Mouse (Mus musculus): ENCODE measurements around the gene Armc9. TPM values are rescaled to one million over a fixed set of nuclear protein-coding genes. Genes with fewer than 3 reads are reported as not detected.
A peak's percentile ranks its signal among the peaks of the same experiment; 100 is the strongest.

Armc9 gene
- polyA plus RNA-seq, 1 experiment from 2014 or later, result 34.6 TPM

DNA sequence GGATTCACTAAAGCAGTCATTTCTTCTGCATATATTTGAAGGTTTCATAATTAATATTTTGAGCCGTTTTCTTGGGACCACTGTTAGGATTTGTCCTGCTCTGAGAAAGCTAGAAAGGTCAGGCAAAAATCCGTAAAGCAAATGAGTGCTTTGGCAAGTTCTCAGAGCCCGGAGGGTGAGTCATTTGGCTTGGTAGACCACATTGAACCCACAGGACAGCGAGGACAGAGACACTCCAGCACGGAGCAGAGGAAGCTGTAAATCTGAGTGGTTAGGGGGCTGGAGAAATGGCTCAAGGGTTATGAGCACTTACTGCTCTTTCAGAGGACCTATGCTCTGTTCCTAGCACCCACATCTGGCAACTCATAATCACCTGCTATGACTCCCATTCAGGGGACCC is 7.0 kb upstream of the Armc9 start:
- WGBS, result 81% methylated on average over 5 of the region's 5 CpGs
- no peak overlapping the region for H3K4me2 ChIP-seq (replicated peaks)
- no peaks in the 10 kb centered on the region for H3K4me1 ChIP-seq
- H3K27ac ChIP-seq (replicated peaks), result no peak overlapping the region
- ATAC-seq (replicated peaks), result no peak
- no peaks in the 10 kb centered on the region for H3K9me3 ChIP-seq
- no peaks in the 10 kb centered on the region for H3K27me3 ChIP-seq
- H3K4me3 ChIP-seq, result no peak overlapping the region
- no peak overlapping the region for H3K9ac ChIP-seq (replicated peaks)
- no peaks in the 10 kb centered on the region for H3K36me3 ChIP-seq

DNA sequence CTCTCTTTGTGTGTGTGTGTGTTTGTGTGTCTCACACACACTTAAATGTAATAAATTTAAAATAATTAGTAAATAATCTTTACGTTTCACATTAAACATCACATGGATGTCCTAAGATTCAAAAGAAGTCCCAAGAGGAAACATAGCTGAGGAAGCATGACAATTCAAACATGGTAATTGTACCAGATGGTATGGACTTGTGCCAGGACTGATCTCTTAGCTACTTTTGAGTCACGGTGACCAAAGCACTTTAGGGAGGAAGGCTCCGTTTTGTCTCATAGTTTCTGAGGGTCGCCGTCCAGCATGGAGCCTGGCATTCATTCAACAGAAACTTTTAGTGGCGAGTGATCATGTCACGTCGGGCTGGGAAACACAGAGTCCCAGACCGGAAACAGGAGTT is 6.4 kb upstream of the Armc9 start:
- no peak for ATAC-seq (replicated peaks)
- Histone ChIP-seq H3K4me2 (replicated peaks) (no peak overlapping the region), H3K9ac (replicated peaks) (no peak overlapping the region), H3K4me1 (no peaks in the 10 kb centered on the region), H3K27ac (replicated peaks) (no peak overlapping the region), H3K36me3 (no peaks in the 10 kb centered on the region), H3K27me3 (no peaks in the 10 kb centered on the region), H3K4me3 (no peak overlapping the region), H3K9me3 (no peaks in the 10 kb centered on the region)
- 86% methylated on average over 9 of the region's 9 CpGs for WGBS

- peaks cover 12% of the 10 kb centered on the region for H3K4me1 ChIP-seq
- no peak for ATAC-seq (replicated peaks)
- no peak overlapping the region for H3K4me2 ChIP-seq (replicated peaks)
- WGBS, result 79% methylated on average over 6 of the region's 6 CpGs
- no peaks in the 10 kb centered on the region for H3K36me3 ChIP-seq
- H3K9ac ChIP-seq (replicated peaks), result no peak overlapping the region
- no peak overlapping the region for H3K4me3 ChIP-seq
- H3K27me3 ChIP-seq, result no peaks in the 10 kb centered on the region
- no peak overlapping the region for H3K27ac ChIP-seq (replicated peaks)
- H3K9me3 ChIP-seq, result no peaks in the 10 kb centered on the region
Measured at GRCm38 (mm10) chr1:86150929-86151328, 3.7 kb upstream of the Armc9 start.

DNA sequence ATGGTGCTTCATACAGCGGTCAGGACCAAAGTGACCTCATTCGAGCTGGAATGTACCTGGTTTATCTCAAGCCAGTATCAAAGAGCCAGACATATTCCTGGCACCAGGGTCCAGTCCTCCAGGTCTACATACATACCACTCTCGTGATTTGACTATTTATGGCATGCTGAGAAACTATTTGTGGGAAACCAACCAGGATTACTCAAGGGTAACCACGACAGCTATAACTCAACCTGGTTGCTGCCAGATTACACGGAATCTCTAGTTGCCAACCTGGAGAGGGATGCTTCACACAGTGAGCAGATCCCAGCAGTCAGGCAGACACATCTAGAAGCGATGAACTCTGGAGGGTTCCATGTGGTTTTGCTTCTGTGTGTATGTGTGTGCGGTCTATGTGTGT is 3.2 kb upstream of the Armc9 start:
- H3K9me3 ChIP-seq, result no peaks in the 10 kb centered on the region
- WGBS, result 91% methylated on average over 7 of the region's 7 CpGs
- no peak overlapping the region for H3K27ac ChIP-seq (replicated peaks)
- no peak overlapping the region for H3K4me2 ChIP-seq (replicated peaks)
- no peaks in the 10 kb centered on the region for H3K36me3 ChIP-seq
- H3K4me1 ChIP-seq, result peaks cover 12% of the 10 kb centered on the region
- no peak for ATAC-seq (replicated peaks)
- no peak overlapping the region for H3K9ac ChIP-seq (replicated peaks)
- H3K27me3 ChIP-seq, result no peaks in the 10 kb centered on the region
- H3K4me3 ChIP-seq, result no peak overlapping the region

- H3K4me3 ChIP-seq, result no peak overlapping the region
- H3K4me1 ChIP-seq, result peaks cover 12% of the 10 kb centered on the region
- no peaks in the 10 kb centered on the region for H3K9me3 ChIP-seq
- H3K36me3 ChIP-seq, result 0 out of 2 replicates have a peak, but pooled peaks cover 2% of the 10 kb centered on the region
- H3K4me2 ChIP-seq (replicated peaks), result no peak overlapping the region
- no peaks in the 10 kb centered on the region for H3K27me3 ChIP-seq
- WGBS, result 94% methylated on average over 1 of the region's 1 CpGs
- ATAC-seq (replicated peaks), result no peak
- H3K27ac ChIP-seq (replicated peaks), result no peak overlapping the region
- H3K9ac ChIP-seq (replicated peaks), result no peak overlapping the region
Measured at GRCm38 (mm10) chr1:86152618-86153017, 2.0 kb upstream of the Armc9 start.

GRCm38 (mm10) chr1:86154824-86155164 is 214 bp downstream of the Armc9 start:
- H3K4me3 ChIP-seq, result peak overlapping the region; percentile 68
- peak overlapping the region; percentile 70 for H3K9ac ChIP-seq (replicated peaks)
- H3K4me1 ChIP-seq, result peaks cover 12% of the 10 kb centered on the region
- no peaks in the 10 kb centered on the region for H3K27me3 ChIP-seq
- peak overlapping the region; percentile 68 for H3K4me2 ChIP-seq (replicated peaks)
- 0% methylated on average over 17 of the region's 18 CpGs for WGBS
- no peak for ATAC-seq (replicated peaks)
- H3K9me3 ChIP-seq, result no peaks in the 10 kb centered on the region
- peaks cover 7% of the 10 kb centered on the region; the same call in 1 of the 2 replicates for H3K36me3 ChIP-seq
- peak overlapping the region; percentile 44; the same call in 1 of the 2 replicates for H3K27ac ChIP-seq (replicated peaks)

- no peak overlapping the region for H3K4me2 ChIP-seq (replicated peaks)
Measured at GRCm38 (mm10) chr1:86156075-86156474, 1.5 kb downstream of the Armc9 start.

DNA sequence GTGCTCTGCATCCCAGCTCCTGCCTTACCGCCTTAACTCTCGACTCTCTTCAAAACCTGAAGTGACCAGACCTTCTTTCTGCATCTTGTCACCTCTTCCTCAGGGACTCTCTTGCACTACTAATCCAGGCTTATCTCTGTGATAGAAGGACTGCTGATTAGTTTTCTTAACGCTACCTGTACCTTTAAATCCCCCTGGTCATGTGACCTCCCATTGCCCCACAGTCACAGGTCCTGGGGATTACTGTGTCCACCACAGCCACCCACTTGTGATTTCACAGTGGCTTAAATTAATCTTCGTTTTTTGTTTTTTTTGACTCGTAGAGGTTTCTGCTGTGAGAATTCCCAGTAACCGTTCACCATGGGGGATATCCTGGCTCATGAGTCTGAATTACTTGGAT is 2.0 kb downstream of the Armc9 start:
- Histone ChIP-seq H3K9me3 (no peaks in the 10 kb centered on the region), H3K27ac (replicated peaks) (no peak overlapping the region), H3K4me3 (no peak overlapping the region), H3K27me3 (no peaks in the 10 kb centered on the region), H3K4me2 (replicated peaks) (no peak overlapping the region), H3K4me1 (peaks cover 12% of the 10 kb centered on the region), H3K36me3 (peaks cover 22% of the 10 kb centered on the region), H3K9ac (replicated peaks) (no peak overlapping the region)
- WGBS, result 90% methylated on average over 6 of the region's 6 CpGs
- ATAC-seq (replicated peaks), result no peak

More at GRCm38 (mm10) chr1:86156075-86156474, 1.5 kb downstream of the Armc9 start:
- WGBS, result 85% methylated on average over 3 of the region's 3 CpGs
- peaks cover 17% of the 10 kb centered on the region for H3K36me3 ChIP-seq
- peaks cover 12% of the 10 kb centered on the region for H3K4me1 ChIP-seq
- no peaks in the 10 kb centered on the region for H3K9me3 ChIP-seq
- H3K27ac ChIP-seq (replicated peaks), result no peak overlapping the region
- no peak overlapping the region for H3K4me3 ChIP-seq
- H3K9ac ChIP-seq (replicated peaks), result no peak overlapping the region
- H3K27me3 ChIP-seq, result no peaks in the 10 kb centered on the region
- ATAC-seq (replicated peaks), result no peak

- no peak overlapping the region for H3K4me2 ChIP-seq (replicated peaks)
- no peak for ATAC-seq (replicated peaks)
- peaks cover 49% of the 10 kb centered on the region for H3K36me3 ChIP-seq
- H3K27ac ChIP-seq (replicated peaks), result no peak overlapping the region
- H3K27me3 ChIP-seq, result no peaks in the 10 kb centered on the region
- H3K9ac ChIP-seq (replicated peaks), result no peak overlapping the region
- H3K9me3 ChIP-seq, result no peaks in the 10 kb centered on the region
- WGBS, result 93% methylated on average over 6 of the region's 6 CpGs
- no peak overlapping the region for H3K4me3 ChIP-seq
- peaks cover 6% of the 10 kb centered on the region for H3K4me1 ChIP-seq
Measured at GRCm38 (mm10) chr1:86160059-86160458, 5.5 kb downstream of the Armc9 start.

DNA sequence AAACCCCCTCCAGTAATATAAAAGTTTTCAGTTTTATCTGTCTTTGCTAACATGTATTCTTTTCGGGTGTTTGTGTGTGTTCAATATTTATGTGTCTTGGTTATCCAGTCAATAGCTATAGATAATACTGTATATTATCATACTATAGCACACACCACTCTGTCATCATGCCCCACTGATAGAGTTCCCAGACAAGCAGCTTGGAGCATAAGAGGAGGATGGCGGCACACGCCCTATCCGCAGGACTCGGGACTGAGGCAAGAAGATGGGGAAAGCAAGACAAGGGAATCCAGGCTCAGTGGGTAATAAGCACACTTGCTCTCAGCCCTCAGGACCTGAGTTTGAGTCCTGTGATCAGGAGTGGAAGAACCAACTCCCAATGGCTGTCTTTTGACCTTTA is 5.9 kb downstream of the Armc9 start:
- no peaks in the 10 kb centered on the region for H3K9me3 ChIP-seq
- no peak overlapping the region for H3K4me2 ChIP-seq (replicated peaks)
- 94% methylated on average over 5 of the region's 5 CpGs for WGBS
- no peak overlapping the region for H3K4me3 ChIP-seq
- peaks cover 53% of the 10 kb centered on the region for H3K36me3 ChIP-seq
- ATAC-seq (replicated peaks), result no peak
- H3K27ac ChIP-seq (replicated peaks), result no peak overlapping the region
- H3K9ac ChIP-seq (replicated peaks), result no peak overlapping the region
- H3K27me3 ChIP-seq, result no peaks in the 10 kb centered on the region
- peaks cover 2% of the 10 kb centered on the region for H3K4me1 ChIP-seq

DNA sequence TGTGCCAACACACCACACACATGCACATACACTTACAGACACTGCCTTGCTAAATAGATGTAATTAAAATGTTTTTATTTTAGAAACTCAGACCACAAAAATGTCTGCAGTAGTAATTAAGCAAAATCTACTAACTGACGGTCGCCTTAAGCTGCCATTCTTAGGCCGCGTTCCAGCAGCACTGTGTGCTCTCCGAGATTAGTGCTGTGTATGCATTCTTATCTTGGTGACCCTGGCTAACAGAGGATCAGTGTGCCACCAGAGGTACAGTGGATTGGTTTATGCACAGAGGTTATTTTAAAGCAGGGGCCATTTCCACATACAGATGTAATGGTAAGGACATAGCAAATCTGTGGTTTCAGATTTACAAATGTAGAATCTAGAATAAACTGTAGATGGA is 6.5 kb downstream of the Armc9 start:
- Histone ChIP-seq H3K9me3 (no peaks in the 10 kb centered on the region), H3K4me1 (no peaks in the 10 kb centered on the region), H3K4me2 (replicated peaks) (no peak overlapping the region), H3K27me3 (no peaks in the 10 kb centered on the region), H3K27ac (replicated peaks) (no peak overlapping the region), H3K36me3 (peaks cover 53% of the 10 kb centered on the region), H3K4me3 (no peak overlapping the region), H3K9ac (replicated peaks) (no peak overlapping the region)
- no peak for ATAC-seq (replicated peaks)
- 95% methylated on average over 5 of the region's 5 CpGs for WGBS

GRCm38 (mm10) chr1:86174602-86175001 is 20.0 kb downstream of the Armc9 start:
- Histone ChIP-seq H3K9me3 (no peaks in the 10 kb centered on the region), H3K36me3 (peaks cover 55% of the 10 kb centered on the region), H3K4me2 (replicated peaks) (no peak overlapping the region), H3K27me3 (no peaks in the 10 kb centered on the region), H3K4me1 (no peaks in the 10 kb centered on the region), H3K9ac (replicated peaks) (no peak overlapping the region), H3K27ac (replicated peaks) (no peak overlapping the region), H3K4me3 (no peak overlapping the region)
- 96% methylated on average over 5 of the region's 5 CpGs for WGBS
- ATAC-seq (replicated peaks), result no peak

- no peak overlapping the region for H3K4me3 ChIP-seq
- no peak overlapping the region for H3K4me2 ChIP-seq (replicated peaks)
- ATAC-seq (replicated peaks), result no peak
- no peaks in the 10 kb centered on the region for H3K4me1 ChIP-seq
- peaks cover 51% of the 10 kb centered on the region for H3K36me3 ChIP-seq
- WGBS, result 94% methylated on average over 2 of the region's 2 CpGs
- no peak overlapping the region for H3K9ac ChIP-seq (replicated peaks)
- H3K27ac ChIP-seq (replicated peaks), result no peak overlapping the region
- H3K27me3 ChIP-seq, result no peaks in the 10 kb centered on the region
- H3K9me3 ChIP-seq, result no peaks in the 10 kb centered on the region
Measured at GRCm38 (mm10) chr1:86176066-86176465, 21.5 kb downstream of the Armc9 start.
